Mouse (Mus musculus): ENCODE measurements around the gene Snn. TPM values are rescaled to one million over a fixed set of nuclear protein-coding genes. Genes with fewer than 3 reads are reported as not detected.

Gene Snn
- polyA plus RNA-seq, 1 experiment from 2014 or later = 49.9 TPM

- peaks cover 5% of the 10 kb centered on the region; the same call in 1 of the 2 replicates for H3K4me1 ChIP-seq (ENCODE audit: control insufficient read depth, insufficient read depth, low read length)
- no peaks in the 10 kb centered on the region for H3K36me3 ChIP-seq (ENCODE audit: control insufficient read depth, insufficient read depth, low read length)
- ATAC-seq (ENCODE audit: insufficient number of reproducible peaks, insufficient read depth, low FRiP score, low read depth) = no peak
- no peak overlapping the region for H3K4me2 ChIP-seq (replicated peaks; ENCODE audit: low read depth, low read length)
- H3K9ac ChIP-seq (replicated peaks; ENCODE audit: low read depth, low read length) = no peak overlapping the region
- H3K9me3 ChIP-seq (ENCODE audit: control insufficient read depth, low read depth, low read length) = no peaks in the 10 kb centered on the region
- no peak overlapping the region for H3K4me3 ChIP-seq (ENCODE audit: low read depth, low read length)
- no peaks in the 10 kb centered on the region for H3K27me3 ChIP-seq (ENCODE audit: control insufficient read depth, insufficient read depth, low read length)
- H3K27ac ChIP-seq (ENCODE audit: low read length) = no peak overlapping the region
- WGBS = 61% methylated on average over 3 of the region's 3 CpGs
Observed at GRCm38 (mm10) chr16:11021403-11022112, 39.2 kb upstream of the Snn start.

GRCm38 (mm10) chr16:11022113-11022489, 38.6 kb upstream of the Snn start:
- WGBS = 85% methylated on average over 4 of the region's 4 CpGs
- ATAC-seq (ENCODE audit: insufficient number of reproducible peaks, insufficient read depth, low FRiP score, low read depth) = no peak

GRCm38 (mm10) chr16:11023618-11024017, 37.1 kb upstream of the Snn start:
- no peaks in the 10 kb centered on the region for H3K4me1 ChIP-seq (ENCODE audit: control insufficient read depth, insufficient read depth, low read length)
- no peak overlapping the region for H3K27ac ChIP-seq (ENCODE audit: low read length)
- 77% methylated on average over 5 of the region's 5 CpGs for WGBS
- no peak overlapping the region for H3K4me2 ChIP-seq (replicated peaks; ENCODE audit: low read depth, low read length)
- ATAC-seq (ENCODE audit: insufficient number of reproducible peaks, insufficient read depth, low FRiP score, low read depth) = no peak
- H3K36me3 ChIP-seq (ENCODE audit: control insufficient read depth, insufficient read depth, low read length) = no peaks in the 10 kb centered on the region
- H3K4me3 ChIP-seq (ENCODE audit: low read depth, low read length) = no peak overlapping the region
- no peaks in the 10 kb centered on the region for H3K27me3 ChIP-seq (ENCODE audit: control insufficient read depth, insufficient read depth, low read length)
- H3K9ac ChIP-seq (replicated peaks; ENCODE audit: low read depth, low read length) = no peak overlapping the region
- H3K9me3 ChIP-seq (ENCODE audit: control insufficient read depth, low read depth, low read length) = no peaks in the 10 kb centered on the region

More at GRCm38 (mm10) chr16:11022113-11022489, 38.6 kb upstream of the Snn start:
- no peaks in the 10 kb centered on the region for H3K27me3 ChIP-seq (ENCODE audit: control insufficient read depth, insufficient read depth, low read length)
- no peak overlapping the region for H3K4me3 ChIP-seq (ENCODE audit: low read depth, low read length)
- no peak overlapping the region for H3K27ac ChIP-seq (ENCODE audit: low read length)
- H3K4me1 ChIP-seq (ENCODE audit: control insufficient read depth, insufficient read depth, low read length) = peaks cover 5% of the 10 kb centered on the region; the same call in 1 of the 2 replicates
- no peaks in the 10 kb centered on the region for H3K9me3 ChIP-seq (ENCODE audit: control insufficient read depth, low read depth, low read length)
- no peak overlapping the region for H3K9ac ChIP-seq (replicated peaks; ENCODE audit: low read depth, low read length)
- H3K36me3 ChIP-seq (ENCODE audit: control insufficient read depth, insufficient read depth, low read length) = no peaks in the 10 kb centered on the region
- no peak overlapping the region for H3K4me2 ChIP-seq (replicated peaks; ENCODE audit: low read depth, low read length)

GRCm38 (mm10) chr16:11024841-11025240, 35.9 kb upstream of the Snn start:
- Histone ChIP-seq H3K27ac (ENCODE audit: low read length) (no peak overlapping the region), H3K27me3 (ENCODE audit: control insufficient read depth, insufficient read depth, low read length) (no peaks in the 10 kb centered on the region), H3K4me3 (ENCODE audit: low read depth, low read length) (no peak overlapping the region), H3K4me1 (ENCODE audit: control insufficient read depth, insufficient read depth, low read length) (no peaks in the 10 kb centered on the region), H3K4me2 (replicated peaks; ENCODE audit: low read depth, low read length) (no peak overlapping the region), H3K9ac (replicated peaks; ENCODE audit: low read depth, low read length) (no peak overlapping the region), H3K36me3 (ENCODE audit: control insufficient read depth, insufficient read depth, low read length) (no peaks in the 10 kb centered on the region), H3K9me3 (ENCODE audit: control insufficient read depth, low read depth, low read length) (no peaks in the 10 kb centered on the region)
- ATAC-seq (ENCODE audit: insufficient number of reproducible peaks, insufficient read depth, low FRiP score, low read depth) = no peak
- WGBS = 65% methylated on average over 3 of the region's 3 CpGs

- no peak overlapping the region for H3K4me3 ChIP-seq (ENCODE audit: low read depth, low read length)
- no peaks in the 10 kb centered on the region for H3K27me3 ChIP-seq (ENCODE audit: control insufficient read depth, insufficient read depth, low read length)
- ATAC-seq (ENCODE audit: insufficient number of reproducible peaks, insufficient read depth, low FRiP score, low read depth) = no peak
- 76% methylated on average over 7 of the region's 7 CpGs for WGBS
- no peak overlapping the region for H3K4me2 ChIP-seq (replicated peaks; ENCODE audit: low read depth, low read length)
- no peaks in the 10 kb centered on the region for H3K9me3 ChIP-seq (ENCODE audit: control insufficient read depth, low read depth, low read length)
- no peaks in the 10 kb centered on the region for H3K36me3 ChIP-seq (ENCODE audit: control insufficient read depth, insufficient read depth, low read length)
- no peak overlapping the region for H3K27ac ChIP-seq (ENCODE audit: low read length)
- no peak overlapping the region for H3K9ac ChIP-seq (replicated peaks; ENCODE audit: low read depth, low read length)
- H3K4me1 ChIP-seq (ENCODE audit: control insufficient read depth, insufficient read depth, low read length) = no peaks in the 10 kb centered on the region
Observed at GRCm38 (mm10) chr16:11028206-11028605, 32.5 kb upstream of the Snn start.

- Histone ChIP-seq H3K4me3 (ENCODE audit: low read depth, low read length) (no peak overlapping the region), H3K27ac (ENCODE audit: low read length) (no peak overlapping the region), H3K9ac (replicated peaks; ENCODE audit: low read depth, low read length) (no peak overlapping the region), H3K4me1 (ENCODE audit: control insufficient read depth, insufficient read depth, low read length) (0 out of 2 replicates have a peak, but pooled peaks cover under 1% of the 10 kb centered on the region), H3K4me2 (replicated peaks; ENCODE audit: low read depth, low read length) (no peak overlapping the region), H3K27me3 (ENCODE audit: control insufficient read depth, insufficient read depth, low read length) (no peaks in the 10 kb centered on the region), H3K9me3 (ENCODE audit: control insufficient read depth, low read depth, low read length) (no peaks in the 10 kb centered on the region), H3K36me3 (ENCODE audit: control insufficient read depth, insufficient read depth, low read length) (no peaks in the 10 kb centered on the region)
- no peak for ATAC-seq (ENCODE audit: insufficient number of reproducible peaks, insufficient read depth, low FRiP score, low read depth)
- 71% methylated on average over 4 of the region's 4 CpGs for whole genome bisulfite sequencing
Observed at GRCm38 (mm10) chr16:11030844-11031243, 29.9 kb upstream of the Snn start.

- Histone ChIP-seq H3K27me3 (ENCODE audit: control insufficient read depth, insufficient read depth, low read length) (no peaks in the 10 kb centered on the region), H3K4me1 (ENCODE audit: control insufficient read depth, insufficient read depth, low read length) (0 out of 2 replicates have a peak, but pooled peaks cover 2% of the 10 kb centered on the region), H3K9me3 (ENCODE audit: control insufficient read depth, low read depth, low read length) (no peaks in the 10 kb centered on the region), H3K27ac (ENCODE audit: low read length) (no peak overlapping the region), H3K36me3 (ENCODE audit: control insufficient read depth, insufficient read depth, low read length) (no peaks in the 10 kb centered on the region), H3K4me2 (replicated peaks; ENCODE audit: low read depth, low read length) (no peak overlapping the region), H3K4me3 (ENCODE audit: low read depth, low read length) (no peak overlapping the region), H3K9ac (replicated peaks; ENCODE audit: low read depth, low read length) (no peak overlapping the region)
- no peak for ATAC-seq (ENCODE audit: insufficient number of reproducible peaks, insufficient read depth, low FRiP score, low read depth)
- 53% methylated on average over 3 of the region's 3 CpGs for WGBS
Observed at GRCm38 (mm10) chr16:11031320-11031719, 29.4 kb upstream of the Snn start.

- Histone ChIP-seq H3K27me3 (ENCODE audit: control insufficient read depth, insufficient read depth, low read length) (no peaks in the 10 kb centered on the region), H3K9ac (replicated peaks; ENCODE audit: low read depth, low read length) (no peak overlapping the region), H3K4me1 (ENCODE audit: control insufficient read depth, insufficient read depth, low read length) (0 out of 2 replicates have a peak, but pooled peaks cover 2% of the 10 kb centered on the region), H3K4me2 (replicated peaks; ENCODE audit: low read depth, low read length) (no peak overlapping the region), H3K27ac (ENCODE audit: low read length) (no peak overlapping the region), H3K4me3 (ENCODE audit: low read depth, low read length) (no peak overlapping the region), H3K9me3 (ENCODE audit: control insufficient read depth, low read depth, low read length) (no peaks in the 10 kb centered on the region), H3K36me3 (ENCODE audit: control insufficient read depth, insufficient read depth, low read length) (no peaks in the 10 kb centered on the region)
- peak; percentile 75 for ATAC-seq (ENCODE audit: insufficient number of reproducible peaks, insufficient read depth, low FRiP score, low read depth)
- 7% methylated on average over 4 of the region's 4 CpGs for WGBS
Observed at GRCm38 (mm10) chr16:11034193-11034803, 26.4 kb upstream of the Snn start.

All from stomach, embryonic 14.5 days (tissue).